Mouse (Mus musculus): ENCODE measurements at regions not wholly inside any gene's neighbourhood (a gene's known extent, or its start where the extent isn't known, plus 50 kb on each side); places are given as distances from the start of the nearest gene placed in this dataset.
A peak's percentile ranks its signal among the peaks of the same experiment; 100 is the strongest.

GRCm38 (mm10) chr7:137735873-137736527, 298.6 kb downstream of the Glrx3 start:
- Histone ChIP-seq H3K4me3 (no peak overlapping the region), H3K27me3 (ENCODE audit: insufficient read depth, poor library complexity, severe bottlenecking) (no peaks in the 10 kb centered on the region), H3K9me3 (no peaks in the 10 kb centered on the region), H3K4me1 (replicated peaks) (no peaks in the 10 kb centered on the region), H3K36me3 (no peaks in the 10 kb centered on the region), H3K27ac (no peak overlapping the region)
- no peak for DNase-seq (ENCODE audit: low spot score)
- 92% methylated on average over 5 of the region's 5 CpGs for WGBS

DNA sequence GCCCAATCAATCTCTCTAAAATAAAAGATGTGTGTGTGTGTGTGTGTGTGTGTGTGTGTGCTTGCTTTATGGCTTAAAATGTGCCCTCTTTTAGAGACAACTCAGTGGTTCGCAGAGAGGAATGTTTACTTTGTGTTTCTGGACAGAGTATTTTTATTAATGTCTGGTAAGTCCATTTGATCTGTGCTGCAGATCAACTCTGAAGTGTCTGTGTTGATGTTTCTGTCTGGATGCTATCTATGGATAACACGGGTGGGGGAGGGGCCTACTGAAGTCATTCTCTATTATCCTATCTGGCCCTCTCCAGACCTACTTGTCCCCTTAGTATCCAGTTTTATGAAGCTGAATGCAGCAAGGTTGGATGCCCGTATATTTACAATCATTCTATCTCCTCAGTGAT, 304.3 kb downstream of the Glrx3 start:
- Histone ChIP-seq H3K27ac (no peak overlapping the region), H3K36me3 (no peaks in the 10 kb centered on the region), H3K9me3 (no peaks in the 10 kb centered on the region), H3K4me1 (replicated peaks) (no peaks in the 10 kb centered on the region), H3K27me3 (ENCODE audit: insufficient read depth, poor library complexity, severe bottlenecking) (no peaks in the 10 kb centered on the region), H3K4me3 (no peak overlapping the region)
- 83% methylated on average over 3 of the region's 3 CpGs for WGBS
- no peak for DNase-seq (ENCODE audit: low spot score)

DNA sequence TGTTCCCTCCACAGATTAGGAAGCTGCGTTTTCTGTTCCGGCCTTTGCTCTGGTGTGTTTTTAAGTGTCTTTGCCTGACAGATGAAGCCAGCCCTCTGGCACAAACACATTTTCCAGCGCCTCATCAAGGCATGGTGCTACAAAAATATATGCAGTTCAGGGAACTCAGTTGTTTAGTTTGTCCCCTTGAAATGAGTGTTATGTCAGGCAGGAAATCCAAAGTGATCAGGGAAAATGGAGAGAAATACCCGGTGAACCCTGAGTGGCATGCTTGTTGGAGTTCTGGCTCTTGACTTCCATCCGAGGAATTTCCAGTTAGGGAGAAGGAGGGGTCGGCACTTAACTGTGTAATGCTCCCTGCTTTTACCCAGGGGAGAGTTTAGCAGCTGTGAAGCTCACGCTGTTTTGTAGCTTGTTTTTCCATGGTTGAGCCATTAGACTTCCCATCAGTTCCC, 304.9 kb downstream of the Glrx3 start:
- H3K27me3 ChIP-seq (ENCODE audit: insufficient read depth, poor library complexity, severe bottlenecking), result no peaks in the 10 kb centered on the region
- no peak overlapping the region for H3K4me3 ChIP-seq
- H3K9me3 ChIP-seq, result no peaks in the 10 kb centered on the region
- DNase-seq (ENCODE audit: low spot score), result no peak
- WGBS, result 64% methylated on average over 7 of the region's 7 CpGs
- no peaks in the 10 kb centered on the region for H3K36me3 ChIP-seq
- no peaks in the 10 kb centered on the region for H3K4me1 ChIP-seq (replicated peaks)
- no peak overlapping the region for H3K27ac ChIP-seq

GRCm38 (mm10) chr7:137745575-137745974, 308.2 kb downstream of the Glrx3 start:
- no peaks in the 10 kb centered on the region for H3K27me3 ChIP-seq (ENCODE audit: insufficient read depth, poor library complexity, severe bottlenecking)
- no peaks in the 10 kb centered on the region for H3K9me3 ChIP-seq
- DNase-seq (ENCODE audit: low spot score), result no peak
- H3K36me3 ChIP-seq, result no peaks in the 10 kb centered on the region
- H3K4me3 ChIP-seq, result no peak overlapping the region
- H3K27ac ChIP-seq, result no peak overlapping the region
- 0 out of 2 replicates have a peak, but pooled peaks cover under 1% of the 10 kb centered on the region for H3K4me1 ChIP-seq (replicated peaks)
- WGBS, result 87% methylated on average over 1 of the region's 1 CpGs

GRCm38 (mm10) chr7:137745991-137746390, 308.6 kb downstream of the Glrx3 start:
- Histone ChIP-seq H3K4me1 (replicated peaks) (peaks cover 3% of the 10 kb centered on the region; the same call in 1 of the 2 replicates), H3K27me3 (ENCODE audit: insufficient read depth, poor library complexity, severe bottlenecking) (no peaks in the 10 kb centered on the region), H3K36me3 (no peaks in the 10 kb centered on the region), H3K4me3 (no peak overlapping the region), H3K27ac (no peak overlapping the region), H3K9me3 (no peaks in the 10 kb centered on the region)
- WGBS, result 87% methylated on average over 3 of the region's 3 CpGs
- DNase-seq (ENCODE audit: low spot score), result no peak

DNA sequence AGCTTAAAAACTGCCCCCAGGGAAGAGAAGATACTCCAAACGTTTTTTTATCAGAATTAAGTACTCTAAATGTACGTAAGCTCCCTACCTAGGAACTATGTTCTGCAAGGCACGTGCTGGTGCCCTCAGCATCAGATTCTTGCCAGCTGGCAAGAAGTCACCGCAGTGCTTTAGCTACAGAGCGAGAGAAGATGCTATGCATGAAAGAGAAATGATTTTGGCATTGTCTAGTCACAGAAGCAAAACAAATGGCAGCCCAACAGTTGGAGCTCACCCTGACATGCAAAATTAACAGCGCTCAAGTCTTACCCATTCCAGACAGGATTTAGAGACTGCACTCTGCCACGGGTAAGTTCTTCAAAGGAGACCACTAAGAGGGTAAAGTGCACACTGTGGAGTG, 311.5 kb downstream of the Glrx3 start:
- Histone ChIP-seq H3K27ac (no peak overlapping the region), H3K9me3 (no peaks in the 10 kb centered on the region), H3K36me3 (no peaks in the 10 kb centered on the region), H3K27me3 (ENCODE audit: insufficient read depth, poor library complexity, severe bottlenecking) (no peaks in the 10 kb centered on the region), H3K4me1 (replicated peaks) (peaks cover 7% of the 10 kb centered on the region; the same call in 1 of the 2 replicates), H3K4me3 (no peak overlapping the region)
- no peak for DNase-seq (ENCODE audit: low spot score)
- 77% methylated on average over 7 of the region's 7 CpGs for WGBS

GRCm38 (mm10) chr7:137750741-137751140, 313.3 kb downstream of the Glrx3 start:
- WGBS, result 82% methylated on average over 1 of the region's 1 CpGs
- Histone ChIP-seq H3K36me3 (no peaks in the 10 kb centered on the region), H3K4me1 (replicated peaks) (peaks cover 7% of the 10 kb centered on the region; the same call in 1 of the 2 replicates)

GRCm38 (mm10) chr7:137751151-137751859, 313.9 kb downstream of the Glrx3 start:
- WGBS, result 56% methylated on average over 4 of the region's 4 CpGs
- H3K36me3 ChIP-seq, result no peaks in the 10 kb centered on the region
- H3K27me3 ChIP-seq (ENCODE audit: insufficient read depth, poor library complexity, severe bottlenecking), result no peaks in the 10 kb centered on the region
- no peak overlapping the region for H3K27ac ChIP-seq
- no peak for DNase-seq (ENCODE audit: low spot score)
- no peak overlapping the region for H3K4me3 ChIP-seq
- H3K4me1 ChIP-seq (replicated peaks), result peaks cover 7% of the 10 kb centered on the region; the same call in 1 of the 2 replicates
- H3K9me3 ChIP-seq, result no peaks in the 10 kb centered on the region

More at GRCm38 (mm10) chr7:137750741-137751140, 313.3 kb downstream of the Glrx3 start:
- DNase-seq (ENCODE audit: low spot score), result no peak
- Histone ChIP-seq H3K9me3 (no peaks in the 10 kb centered on the region), H3K27me3 (ENCODE audit: insufficient read depth, poor library complexity, severe bottlenecking) (no peaks in the 10 kb centered on the region), H3K4me3 (no peak overlapping the region), H3K27ac (no peak overlapping the region)

DNA sequence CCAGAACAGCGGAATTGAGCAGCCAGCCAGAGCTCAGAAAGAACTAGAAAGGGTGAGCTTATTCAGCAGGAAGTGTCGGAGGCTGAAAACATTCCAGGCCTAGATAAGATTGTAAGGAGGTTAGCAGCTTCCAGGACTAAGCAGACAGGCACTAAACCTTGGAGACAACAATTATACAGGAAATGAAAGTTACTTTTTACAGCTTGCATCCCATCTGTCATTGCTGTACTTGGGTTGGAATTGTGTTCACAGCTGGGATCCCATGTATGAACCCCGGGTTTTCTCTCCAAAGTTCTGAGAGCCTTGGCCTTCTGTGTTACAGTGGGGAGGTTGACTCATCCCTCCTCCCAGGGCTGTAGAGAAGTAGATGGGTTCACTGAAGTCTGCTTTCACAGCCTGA, 328.5 kb downstream of the Glrx3 start:
- no peak overlapping the region for H3K4me3 ChIP-seq
- H3K9me3 ChIP-seq, result no peaks in the 10 kb centered on the region
- 83% methylated on average over 3 of the region's 3 CpGs for WGBS
- H3K4me1 ChIP-seq (replicated peaks), result no peaks in the 10 kb centered on the region
- no peak for DNase-seq (ENCODE audit: low spot score)
- H3K27me3 ChIP-seq (ENCODE audit: insufficient read depth, poor library complexity, severe bottlenecking), result no peaks in the 10 kb centered on the region
- H3K27ac ChIP-seq, result no peak overlapping the region
- H3K36me3 ChIP-seq, result no peaks in the 10 kb centered on the region

GRCm38 (mm10) chr7:137766721-137767120, 329.3 kb downstream of the Glrx3 start:
- H3K27me3 ChIP-seq (ENCODE audit: insufficient read depth, poor library complexity, severe bottlenecking), result no peaks in the 10 kb centered on the region
- DNase-seq (ENCODE audit: low spot score), result no peak
- no peaks in the 10 kb centered on the region for H3K9me3 ChIP-seq
- no peak overlapping the region for H3K4me3 ChIP-seq
- 97% methylated on average over 2 of the region's 2 CpGs for WGBS
- no peaks in the 10 kb centered on the region for H3K4me1 ChIP-seq (replicated peaks)
- no peaks in the 10 kb centered on the region for H3K36me3 ChIP-seq
- H3K27ac ChIP-seq, result no peak overlapping the region

- WGBS, result 77% methylated on average over 7 of the region's 7 CpGs
- no peaks in the 10 kb centered on the region for H3K9me3 ChIP-seq
- H3K4me3 ChIP-seq, result no peak overlapping the region
- peaks cover 11% of the 10 kb centered on the region; the same call in 1 of the 2 replicates for H3K4me1 ChIP-seq (replicated peaks)
- H3K27me3 ChIP-seq (ENCODE audit: insufficient read depth, poor library complexity, severe bottlenecking), result no peaks in the 10 kb centered on the region
- peak overlapping the region; percentile 66 for H3K27ac ChIP-seq
- DNase-seq (ENCODE audit: low spot score), result no peak
- no peaks in the 10 kb centered on the region for H3K36me3 ChIP-seq
Measured at GRCm38 (mm10) chr7:137773051-137773964, 335.9 kb downstream of the Glrx3 start.

GRCm38 (mm10) chr7:137773965-137774310, 336.5 kb downstream of the Glrx3 start:
- no peak overlapping the region for H3K4me3 ChIP-seq
- no peaks in the 10 kb centered on the region for H3K27me3 ChIP-seq (ENCODE audit: insufficient read depth, poor library complexity, severe bottlenecking)
- WGBS, result 58% methylated on average over 7 of the region's 7 CpGs
- H3K27ac ChIP-seq, result peak overlapping the region; percentile 62
- no peaks in the 10 kb centered on the region for H3K36me3 ChIP-seq
- no peak for DNase-seq (ENCODE audit: low spot score)
- H3K4me1 ChIP-seq (replicated peaks), result peaks cover 11% of the 10 kb centered on the region; the same call in 1 of the 2 replicates
- no peaks in the 10 kb centered on the region for H3K9me3 ChIP-seq

- H3K4me1 ChIP-seq (replicated peaks), result no peaks in the 10 kb centered on the region
- no peaks in the 10 kb centered on the region for H3K27me3 ChIP-seq (ENCODE audit: insufficient read depth, poor library complexity, severe bottlenecking)
- no peak overlapping the region for H3K4me3 ChIP-seq
- DNase-seq (ENCODE audit: low spot score), result peak; percentile 53
- no peaks in the 10 kb centered on the region for H3K36me3 ChIP-seq
- no peak overlapping the region for H3K27ac ChIP-seq
- no peaks in the 10 kb centered on the region for H3K9me3 ChIP-seq
Measured at GRCm38 (mm10) chr7:137783954-137784353, 346.5 kb downstream of the Glrx3 start.

Data from hindbrain, embryonic 10.5 days (tissue).